Mouse (Mus musculus) forebrain, embryonic 12.5 days (tissue): ENCODE measurements around the gene Rheb. TPM values are rescaled to one million over a fixed set of nuclear protein-coding genes. Genes with fewer than 3 reads are reported as not detected.
A peak's percentile ranks its signal among the peaks of the same experiment; 100 is the strongest.
"Not testable (repeated sequence)": the region's sequence is repeated elsewhere in the genome, so short reads cannot be mapped to it uniquely, and the experiment has no call there.

Experiments
- ATAC-seq: fragments of 200-750 bp; cut with Nextera tagmentation; 2 replicates; pipeline ENCODE4 v1.8.0; 2017; ENCODE audit warnings: moderate TSS enrichment; ENCODE audit not compliant: low FRiP score
- H3K27ac ChIP-seq: fragments of 300-500 bp; sonication (generic); 2 replicates; pipeline ENCODE4 v1.5.1; 2016; ENCODE audit warnings: mild to moderate bottlenecking
- H3K27me3 ChIP-seq: fragments of 300-500 bp; sonication (generic); 2 replicates; pipeline ENCODE4 v1.6.1; 2016; ENCODE audit warnings: mild to moderate bottlenecking
- H3K36me3 ChIP-seq: fragments of 300-500 bp; sonication (generic); replicated peaks from 2 replicates; pipeline ENCODE4 v1.6.1; 2016; ENCODE audit warnings: mild to moderate bottlenecking
- H3K4me1 ChIP-seq: fragments of 300-500 bp; sonication (generic); 2 replicates; pipeline ENCODE4 v1.6.1; 2016
- H3K4me2 ChIP-seq: fragments of 300-500 bp; sonication (generic); 2 replicates; pipeline ENCODE4 v1.6.1; 2016; ENCODE audit warnings: mild to moderate bottlenecking, moderate library complexity
- H3K4me3 ChIP-seq: fragments of 300-500 bp; sonication (generic); replicated peaks from 2 replicates; pipeline ENCODE4 v1.5.1; 2016; ENCODE audit warnings: mild to moderate bottlenecking
- H3K9ac ChIP-seq: fragments of 300-500 bp; sonication (generic); 2 replicates; pipeline ENCODE4 v1.6.1; 2016; ENCODE audit warnings: mild to moderate bottlenecking
- H3K9me3 ChIP-seq: fragments of 300-500 bp; sonication (generic); 2 replicates; pipeline ENCODE4 v1.6.1; 2016
- WGBS: fragments of 180-500 bp; shearing (Covaris S2); methylation state at CpG from one replicate; pipeline ENCODE4 v1.1.7; 2016; 5-methylcytosine and 5-hydroxymethylcytosine counted together
- polyA plus RNA-seq: library from polyadenylated mRNA; unstranded; fragments of >200 nt; fragmentation: Nextera tagmentation; extraction: Ambion mirVana; gene quantifications from 2 replicates; pipeline ENCODE4 v1.2.1, GENCODE M21; 2016

The Rheb gene
- polyA plus RNA-seq, 1 experiment from 2014 or later = 188 TPM

DNA sequence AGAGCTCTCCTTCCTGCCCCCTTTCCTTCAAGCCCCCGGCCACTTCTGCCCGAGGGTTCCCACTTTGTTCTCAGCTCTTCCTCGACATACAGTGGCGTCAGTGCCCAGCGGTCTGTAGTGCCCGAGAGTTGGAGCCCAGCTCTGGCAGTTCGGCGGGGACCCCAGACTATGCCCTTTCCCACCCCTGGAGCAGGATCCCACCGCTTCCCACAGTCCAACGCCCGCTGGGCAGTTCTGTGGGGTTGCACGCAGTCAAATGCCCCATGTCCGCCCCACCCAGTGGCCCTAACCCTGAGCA, 63.6 kb downstream of the Rheb start:
- ATAC-seq = no peak
- no peak overlapping the region for H3K27ac ChIP-seq
- 0 out of 2 replicates have a peak, but pooled peaks cover 4% of the 10 kb centered on the region for H3K9me3 ChIP-seq
- H3K4me2 ChIP-seq = peak overlapping the region; percentile 32
- no peak overlapping the region for H3K9ac ChIP-seq
- WGBS = 42% methylated on average over 13 of the region's 13 CpGs
- H3K4me1 ChIP-seq = peaks cover 12% of the 10 kb centered on the region
- peaks cover 19% of the 10 kb centered on the region; the same call in 1 of the 2 replicates for H3K27me3 ChIP-seq
- no peak overlapping the region for H3K4me3 ChIP-seq
- no peaks in the 10 kb centered on the region for H3K36me3 ChIP-seq

DNA sequence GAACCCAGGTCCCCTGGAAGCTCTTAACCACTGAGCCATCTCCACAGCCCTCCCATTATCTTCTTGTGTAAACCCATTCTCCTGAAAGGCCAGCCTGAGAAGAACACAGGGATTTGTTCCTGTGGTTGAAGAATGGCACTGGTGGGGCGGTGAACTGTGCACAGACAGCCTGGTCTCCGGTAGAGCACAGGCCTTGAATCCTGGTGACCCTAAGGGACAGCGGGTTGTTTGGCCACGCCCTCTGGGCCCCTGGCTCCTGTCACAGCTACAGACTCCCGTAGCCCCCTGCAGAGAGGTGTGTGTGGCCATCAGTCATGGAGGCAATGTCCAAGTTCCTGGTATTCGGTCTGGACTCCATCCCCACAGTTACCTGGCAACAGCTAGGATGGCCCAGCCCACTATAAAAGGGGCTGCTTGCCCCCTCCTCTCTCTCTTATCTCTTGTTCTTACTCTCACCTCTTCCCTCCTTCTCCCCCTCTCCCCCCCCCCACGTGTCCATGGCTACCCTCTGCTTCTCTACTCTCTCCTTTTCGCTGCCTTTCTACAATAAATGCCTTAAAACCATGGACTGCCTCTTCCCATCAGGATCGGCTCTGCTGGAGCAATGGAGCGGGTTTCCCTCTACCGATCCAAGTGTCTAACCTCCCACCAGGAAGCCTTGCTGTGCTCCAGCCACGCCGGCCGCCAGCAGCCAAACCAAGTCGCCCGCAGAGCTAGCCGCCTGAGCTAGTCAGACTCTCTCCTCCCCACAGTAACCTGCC, 64.2 kb downstream of the Rheb start:
- 15% methylated on average over 17 of the region's 17 CpGs for WGBS
- Histone ChIP-seq H3K9me3 (0 out of 2 replicates have a peak, but pooled peaks cover 4% of the 10 kb centered on the region), H3K27me3 (peaks cover 19% of the 10 kb centered on the region; the same call in 1 of the 2 replicates), H3K4me2 (peak overlapping the region; percentile 32), H3K4me1 (peaks cover 12% of the 10 kb centered on the region), H3K27ac (no peak overlapping the region), H3K9ac (no peak overlapping the region), H3K36me3 (no peaks in the 10 kb centered on the region), H3K4me3 (no peak overlapping the region)
- ATAC-seq = no peak

DNA sequence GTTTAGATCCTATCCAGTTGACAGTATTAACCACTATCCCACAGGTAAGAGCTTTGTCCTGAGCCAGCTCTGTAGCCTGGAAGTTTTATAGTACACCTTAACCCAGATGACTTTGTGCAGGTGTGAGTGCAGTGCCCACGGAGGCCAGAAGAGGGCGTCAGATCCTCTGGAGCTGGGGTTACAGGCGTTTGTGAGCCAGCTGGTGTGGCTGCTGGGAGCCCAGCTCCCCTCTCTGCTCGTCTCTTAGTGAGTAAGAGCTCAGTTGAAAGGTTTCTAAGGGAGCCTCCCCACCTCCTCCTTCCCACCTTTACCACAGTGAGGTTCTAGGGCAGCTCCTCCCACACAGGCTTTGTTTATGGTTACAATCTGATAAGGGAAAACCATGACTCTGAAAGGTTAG, 65.7 kb downstream of the Rheb start:
- peaks cover 19% of the 10 kb centered on the region; the same call in 1 of the 2 replicates for H3K27me3 ChIP-seq
- peaks cover 12% of the 10 kb centered on the region for H3K4me1 ChIP-seq
- H3K9me3 ChIP-seq = 0 out of 2 replicates have a peak, but pooled peaks cover 4% of the 10 kb centered on the region
- no peak overlapping the region for H3K9ac ChIP-seq
- H3K4me2 ChIP-seq = no peak overlapping the region
- WGBS = 70% methylated on average over 4 of the region's 4 CpGs
- no peaks in the 10 kb centered on the region for H3K36me3 ChIP-seq
- H3K27ac ChIP-seq = no peak overlapping the region
- no peak for ATAC-seq
- no peak overlapping the region for H3K4me3 ChIP-seq

DNA sequence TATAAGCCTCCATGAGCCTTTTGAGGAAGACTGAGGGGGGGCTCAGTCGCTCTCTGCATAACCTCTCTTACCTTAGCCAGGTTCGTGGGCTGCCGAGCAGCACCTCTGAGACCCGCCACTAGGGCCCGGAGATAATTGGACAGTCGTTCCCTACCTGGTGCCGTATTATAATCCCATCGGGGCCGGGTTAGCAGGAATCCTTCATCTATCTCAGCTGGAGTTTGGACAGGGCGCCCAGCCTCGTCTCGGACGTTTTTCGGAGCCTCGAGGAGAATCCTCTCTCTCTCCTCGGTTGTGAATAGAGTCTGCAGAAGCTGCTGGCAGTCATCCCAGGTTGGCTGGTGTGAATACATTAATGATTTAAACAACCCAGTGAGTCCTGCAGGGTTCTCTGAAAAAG, 67.9 kb downstream of the Rheb start:
- not testable (repeated sequence) for H3K4me2 ChIP-seq, H3K9ac ChIP-seq, H3K9me3 ChIP-seq, ATAC-seq, H3K4me1 ChIP-seq, H3K4me3 ChIP-seq, H3K27ac ChIP-seq, H3K36me3 ChIP-seq
- 93% methylated on average over 16 of the region's 16 CpGs for WGBS
- peaks cover 14% of the 10 kb centered on the region; the same call in 1 of the 2 replicates for H3K27me3 ChIP-seq

DNA sequence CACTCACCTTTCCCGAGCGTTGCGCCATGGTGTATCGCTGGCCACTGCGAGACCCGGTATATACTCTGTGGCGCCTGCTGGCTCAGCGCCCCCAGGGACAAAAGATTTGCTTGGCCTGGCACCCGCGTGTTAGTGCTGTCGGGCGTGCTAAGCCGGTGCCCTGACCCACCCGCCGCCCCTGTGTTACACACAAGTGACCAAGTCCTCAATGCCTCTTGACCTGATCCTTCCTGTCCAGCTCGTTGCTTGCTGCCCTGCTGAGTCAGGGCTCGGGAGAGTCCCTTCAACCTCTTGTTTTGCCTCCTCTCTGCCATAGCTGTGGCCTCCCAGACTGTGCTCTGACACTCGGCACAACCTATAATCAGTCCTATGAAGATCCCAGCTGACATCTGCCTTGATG, 84.6 kb downstream of the Rheb start, which contains the start of gene Crygn:
Gene Crygn (minus strand): TSS at position 193 of the 400 bp plus-strand sequence.
- Histone ChIP-seq H3K9me3 (no peaks in the 10 kb centered on the region), H3K27me3 (peaks cover 15% of the 10 kb centered on the region), H3K4me1 (no peaks in the 10 kb centered on the region; the same call in 1 of the 2 replicates), H3K9ac (no peak within 1 kb of the TSS), H3K27ac (no peak within 1 kb of the TSS), H3K4me2 (no peak within 1 kb of the TSS), H3K4me3 (no peak within 1 kb of the TSS), H3K36me3 (no peaks in the 10 kb centered on the region)
- no peak for ATAC-seq
- 31% methylated on average over 18 of the region's 18 CpGs for WGBS

DNA sequence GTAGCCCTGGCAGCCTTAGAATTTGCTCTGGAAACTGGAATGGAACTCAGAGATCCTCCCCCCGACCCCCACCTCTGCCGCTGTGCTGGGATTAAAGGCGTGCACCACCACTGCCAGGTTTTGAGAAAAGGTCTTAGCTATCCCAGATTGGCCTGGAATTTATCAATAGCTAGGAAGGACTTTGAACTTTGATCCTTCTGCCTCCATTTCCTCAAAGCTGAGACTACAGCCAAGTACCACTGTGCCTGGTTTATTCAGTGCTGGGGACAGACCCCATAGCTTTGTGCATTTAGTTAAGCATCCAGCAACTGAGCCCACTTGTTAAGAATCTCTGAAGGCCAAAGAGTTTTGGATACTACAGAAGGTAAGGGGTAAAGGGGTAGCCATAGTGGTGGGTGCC, 85.5 kb downstream of the Rheb start:
- WGBS = 51% methylated on average over 3 of the region's 3 CpGs
- H3K27me3 ChIP-seq = peaks cover 15% of the 10 kb centered on the region

More for the DNA sequence above, 85.5 kb downstream of the Rheb start:
- Histone ChIP-seq H3K9ac (no peak overlapping the region), H3K9me3 (no peaks in the 10 kb centered on the region), H3K36me3 (no peaks in the 10 kb centered on the region), H3K27ac (no peak overlapping the region), H3K4me2 (no peak overlapping the region), H3K4me3 (no peak overlapping the region), H3K4me1 (peaks cover 4% of the 10 kb centered on the region)
- ATAC-seq = no peak

Other genes with a start within 250 kb of the Rheb start
- gene Smarcd3, start 218.2 kb downstream of the Rheb start, polyA plus RNA-seq = 101 and 113 TPM in 2 replicates
- gene Nub1, start 157.1 kb downstream of the Rheb start, polyA plus RNA-seq = 36.4 and 39.2 TPM in 2 replicates
- 6.6 and 10.1 TPM in 2 replicates for gene Wdr86, start 111.9 kb downstream of the Rheb start, polyA plus RNA-seq
- gene Crygn, start 84.6 kb downstream of the Rheb start, polyA plus RNA-seq = not detected in 2 replicates